Mouse (Mus musculus) limb, embryonic 14.5 days (tissue): ENCODE measurements around the gene Rnf212. TPM values are rescaled to one million over a fixed set of nuclear protein-coding genes. Genes with fewer than 3 reads are reported as not detected.

ENCODE experiments used
- ATAC-seq: fragments of 200-750 bp; cut with Nextera tagmentation; 2 replicates; pipeline ENCODE4 v1.8.0; 2017; ENCODE audit warnings: low read depth, moderate number of reproducible peaks, moderate TSS enrichment; ENCODE audit not compliant: low FRiP score
- DNase-seq: peaks from one replicate; pipeline ENCODE4 v3.0.0-alpha.2; 2015; ENCODE audit warnings: low spot score
- H3K27ac ChIP-seq: fragments of 300-500 bp; sonication (generic); replicated peaks from 2 replicates; pipeline ENCODE4 v1.5.1; 2014; ENCODE audit warnings: low read depth, mild to moderate bottlenecking, low read length, moderate library complexity, mixed read lengths
- H3K27me3 ChIP-seq: fragments of 300-500 bp; sonication (generic); 2 replicates; pipeline ENCODE4 v1.6.1; 2014; ENCODE audit warnings: low read length, mixed read lengths; ENCODE audit not compliant: control insufficient read depth, insufficient read depth
- H3K36me3 ChIP-seq: fragments of 300-500 bp; sonication (generic); 2 replicates; pipeline ENCODE4 v1.6.1; 2014; ENCODE audit warnings: mild to moderate bottlenecking, low read length, moderate library complexity, mixed read lengths; ENCODE audit not compliant: control insufficient read depth, insufficient read depth
- H3K4me1 ChIP-seq: fragments of 300-500 bp; sonication (generic); 2 replicates; pipeline ENCODE4 v1.6.1; 2014; ENCODE audit warnings: antibody characterized with exemption, low read length, mixed read lengths; ENCODE audit not compliant: control insufficient read depth, insufficient read depth
- H3K4me2 ChIP-seq: fragments of 300-500 bp; sonication (generic); replicated peaks from 2 replicates; pipeline ENCODE4 v1.6.1; 2014; ENCODE audit warnings: low read depth, mild to moderate bottlenecking, low read length, moderate library complexity; ENCODE audit not compliant: severe bottlenecking
- H3K4me3 ChIP-seq: fragments of 300-500 bp; sonication (generic); replicated peaks from 2 replicates; pipeline ENCODE4 v1.5.1; 2014; ENCODE audit warnings: low read length
- H3K9ac ChIP-seq: fragments of 300-500 bp; sonication (generic); 2 replicates; pipeline ENCODE4 v1.6.1; 2014; ENCODE audit warnings: mild to moderate bottlenecking, low read depth, low read length, moderate library complexity; ENCODE audit not compliant: severe bottlenecking
- H3K9me3 ChIP-seq: fragments of 300-500 bp; sonication (generic); 2 replicates; pipeline ENCODE4 v1.6.1; 2016; ENCODE audit warnings: low read length; ENCODE audit not compliant: control insufficient read depth
- POLR2A ChIP-seq: fragments of 200-500 bp; IDR thresholded peaks from 2 replicates; pipeline ENCODE4 v1.8.0; 2012; ENCODE audit warnings: inconsistent platforms, mild to moderate bottlenecking, moderate library complexity, borderline replicate concordance; ENCODE audit not compliant: insufficient read depth, insufficient read length; ENCODE audit errors: extremely low read depth
- WGBS: fragments of 180-500 bp; shearing (Covaris S2); extraction: QIAGEN DNeasy Blood & Tissue Kit; methylation state at CpG from one replicate; pipeline ENCODE4 v1.1.7; 2014; 5-methylcytosine and 5-hydroxymethylcytosine counted together
- polyA plus RNA-seq, 2 experiments: library from polyadenylated mRNA; depleted of rRNA in 1 of 2; stranded (reverse) in 1 of 2; unstranded in 1 of 2; fragments of >200 nt; fragmentation: Nextera tagmentation in 1 of 2; extraction: Ambion mirVana in 1 of 2; gene quantifications; 2 replicates each; pipeline versions ENCODE4 v1.2.1 to v1.2.3; 2012 to 2014

Rnf212 gene
- polyA plus RNA-seq, 2 experiments = not detected

DNA sequence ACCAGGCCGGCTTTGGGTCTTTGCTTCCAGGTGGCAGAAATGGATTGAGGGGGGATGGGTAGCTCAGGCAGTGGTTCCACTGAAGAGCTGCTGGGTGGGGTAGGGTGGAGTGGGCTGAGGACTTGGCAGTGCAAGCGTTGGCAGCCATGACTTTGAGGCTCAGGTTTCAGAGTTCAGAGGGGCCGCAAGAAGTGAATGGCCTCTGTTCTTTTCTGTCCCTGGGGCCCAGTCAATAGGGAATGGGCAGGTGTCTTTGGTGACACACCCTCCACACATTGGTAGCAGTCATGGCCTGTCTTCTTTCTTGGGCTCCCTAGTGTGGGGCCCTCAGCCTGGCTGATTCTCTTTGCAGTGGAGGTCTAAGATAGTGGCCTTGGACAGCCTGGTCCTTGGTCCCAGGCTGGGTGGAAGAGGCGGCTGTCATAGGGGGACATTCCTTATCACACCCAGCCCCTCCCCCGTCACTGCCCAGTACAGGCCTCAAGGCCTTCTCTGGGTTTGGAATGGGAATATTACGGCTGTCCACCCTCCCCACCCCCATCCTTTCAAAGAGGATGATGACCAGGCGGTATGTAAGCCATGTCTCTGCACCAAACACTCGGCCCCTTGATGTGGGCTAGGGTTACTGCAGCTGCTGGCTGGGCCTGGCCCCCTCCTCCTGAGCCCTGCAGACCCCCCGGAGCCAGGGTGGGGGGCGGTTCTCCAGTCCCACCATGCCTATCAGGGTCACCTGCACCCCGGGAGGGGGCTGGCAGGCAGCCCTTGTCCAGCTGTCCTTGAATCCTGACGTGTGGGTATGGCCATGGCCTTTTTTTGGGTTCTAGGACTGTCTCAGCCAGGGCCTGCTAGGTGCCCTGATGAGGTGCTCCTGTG is 70.8 kb downstream of the Rnf212 start:
- no peak overlapping the region for H3K4me3 ChIP-seq
- ATAC-seq = peak; percentile 69
- H3K27me3 ChIP-seq = no peaks in the 10 kb centered on the region
- no peak overlapping the region for H3K4me2 ChIP-seq
- no peak overlapping the region for H3K27ac ChIP-seq
- DNase-seq = no peak
- peaks cover 29% of the 10 kb centered on the region for H3K4me1 ChIP-seq
- no peak overlapping the region for H3K9ac ChIP-seq
- WGBS = 77% methylated on average over 12 of the region's 12 CpGs
- TF ChIP-seq POLR2A = no peak
- H3K9me3 ChIP-seq = no peaks in the 10 kb centered on the region
- peaks cover 71% of the 10 kb centered on the region for H3K36me3 ChIP-seq

DNA sequence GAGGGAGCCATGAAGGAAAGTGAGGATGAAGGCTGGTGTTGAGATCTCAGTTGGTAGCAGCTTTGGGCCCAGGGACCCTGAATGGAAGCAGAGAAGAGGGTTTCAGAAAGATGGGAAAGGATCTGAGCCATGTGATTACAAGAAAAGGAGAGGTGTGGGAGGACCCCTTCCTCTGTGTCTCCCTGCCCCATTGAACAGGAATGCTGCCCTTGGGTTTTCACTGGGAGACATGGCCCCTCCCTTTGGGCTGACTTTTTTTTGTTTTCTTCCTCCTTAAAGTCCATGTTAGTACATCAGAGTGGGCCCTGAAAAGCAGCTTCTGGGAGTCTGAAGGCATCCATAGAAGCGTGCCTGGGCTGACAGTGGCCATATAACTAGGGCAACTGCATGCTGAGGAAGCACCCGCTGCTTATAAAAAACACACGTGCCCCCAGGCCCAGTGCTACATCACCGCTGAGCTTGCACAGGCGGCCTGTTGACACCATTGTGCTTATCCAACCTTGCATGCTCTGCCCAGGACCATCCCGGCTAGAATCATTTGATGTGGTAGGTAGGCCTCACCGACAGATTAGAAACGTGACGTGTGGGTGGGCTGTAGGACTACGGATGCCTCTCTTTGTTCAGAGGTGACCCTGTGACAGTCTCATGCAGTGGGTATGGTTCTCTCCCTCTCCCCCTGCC is 73.3 kb downstream of the Rnf212 start:
- DNase-seq (no peak), ATAC-seq (no peak)
- H3K9ac ChIP-seq = no peak overlapping the region
- 71% methylated on average over 10 of the region's 10 CpGs for WGBS
- peaks cover 54% of the 10 kb centered on the region for H3K36me3 ChIP-seq
- H3K4me3 ChIP-seq = no peak overlapping the region
- 0 out of 2 replicates have a peak overlapping the region, but pooled peaks have one; percentile 84 for H3K27ac ChIP-seq
- H3K4me2 ChIP-seq = no peak overlapping the region
- H3K9me3 ChIP-seq = no peaks in the 10 kb centered on the region
- TF ChIP-seq POLR2A = no peak
- H3K4me1 ChIP-seq = peaks cover 54% of the 10 kb centered on the region
- no peaks in the 10 kb centered on the region for H3K27me3 ChIP-seq

DNA sequence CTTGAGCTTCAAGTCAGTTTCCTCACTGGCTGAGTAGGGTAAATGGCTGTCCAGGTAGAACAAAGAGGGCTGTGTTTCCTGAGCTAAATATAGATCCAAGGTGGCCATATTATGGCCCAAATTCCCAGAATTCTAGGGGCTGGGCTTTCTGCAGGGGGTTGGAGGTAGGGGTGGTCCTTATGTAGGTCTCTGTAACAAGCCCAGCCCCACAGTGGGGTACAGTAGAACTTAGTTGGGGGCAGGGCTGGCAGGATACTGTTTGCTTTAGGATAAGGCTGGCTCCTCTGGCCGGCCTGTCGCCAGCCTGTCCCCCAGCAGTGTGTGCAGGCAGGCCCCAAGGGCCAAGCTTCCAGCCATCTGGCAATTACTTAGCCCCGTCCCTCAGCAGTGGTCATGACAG is 74.4 kb downstream of the Rnf212 start:
- ATAC-seq = peak; percentile 41
- 34% methylated on average over 3 of the region's 3 CpGs for WGBS
- no peaks in the 10 kb centered on the region for H3K27me3 ChIP-seq
- 0 out of 2 replicates have a peak overlapping the region, but pooled peaks have one; percentile 25 for H3K9ac ChIP-seq
- no peak overlapping the region for H3K4me3 ChIP-seq
- peaks cover 65% of the 10 kb centered on the region for H3K4me1 ChIP-seq
- H3K36me3 ChIP-seq = peaks cover 43% of the 10 kb centered on the region
- H3K27ac ChIP-seq = peak overlapping the region; percentile 84
- no peaks in the 10 kb centered on the region for H3K9me3 ChIP-seq
- H3K4me2 ChIP-seq = peak overlapping the region; percentile 23; the same call in 1 of the 2 replicates
- DNase-seq = no peak
- TF ChIP-seq POLR2A = no peak

DNA sequence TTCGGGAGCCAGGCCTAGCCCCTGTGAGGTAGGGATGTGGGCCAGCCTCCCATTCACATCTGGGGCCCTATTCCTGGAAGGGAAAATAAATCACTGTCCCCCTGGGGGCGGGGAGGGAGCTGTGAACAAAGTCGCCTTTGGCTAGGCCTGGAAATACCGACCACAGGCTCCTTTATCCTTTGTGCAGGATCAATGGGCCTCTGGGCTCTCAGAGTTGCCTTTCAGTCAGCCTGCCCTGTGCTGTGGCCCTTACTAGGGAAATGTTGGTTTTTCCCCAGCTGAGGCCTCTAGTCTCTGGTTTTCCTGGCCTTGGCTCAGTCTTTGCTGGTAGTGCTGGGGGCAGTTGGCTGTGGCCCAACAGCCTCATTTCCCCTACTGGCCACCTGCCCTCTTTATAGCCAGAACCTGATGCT is 77.4 kb downstream of the Rnf212 start:
- TF ChIP-seq POLR2A = no peak
- 38% methylated on average over 4 of the region's 4 CpGs for WGBS
- Histone ChIP-seq H3K9ac (no peak overlapping the region; the same call in 1 of the 2 replicates), H3K27me3 (no peaks in the 10 kb centered on the region), H3K36me3 (peaks cover 16% of the 10 kb centered on the region; the same call in 1 of the 2 replicates), H3K4me2 (peak overlapping the region; percentile 68; the same call in 1 of the 2 replicates), H3K4me3 (peak overlapping the region; percentile 7; the same call in 1 of the 2 replicates), H3K9me3 (no peaks in the 10 kb centered on the region), H3K27ac (peak overlapping the region; percentile 75), H3K4me1 (peaks cover 78% of the 10 kb centered on the region)
- DNase-seq (peak; percentile 57), ATAC-seq (no peak)

DNA sequence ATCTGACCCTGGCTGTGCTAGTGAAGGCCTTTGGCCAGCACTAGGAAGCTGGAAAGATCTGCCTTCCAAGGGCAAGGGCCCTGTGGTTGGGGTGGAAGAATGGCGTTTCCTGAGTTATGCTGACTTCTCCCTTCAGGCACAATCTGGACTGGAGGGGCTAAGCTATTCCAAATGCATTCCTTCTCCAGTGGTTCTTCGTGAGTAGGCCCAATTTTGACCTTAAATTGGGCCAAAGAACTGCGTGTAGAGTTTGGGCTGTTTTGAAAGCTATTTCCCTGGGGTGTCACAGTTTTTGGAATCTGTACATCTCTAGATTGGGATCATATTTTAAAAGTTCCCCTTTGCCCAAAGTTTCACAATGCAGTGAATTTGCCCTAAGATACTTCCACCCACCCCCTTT is 78.2 kb downstream of the Rnf212 start:
- H3K4me1 ChIP-seq = peaks cover 80% of the 10 kb centered on the region
- no peak overlapping the region for H3K9ac ChIP-seq

More for the DNA sequence above, 78.2 kb downstream of the Rnf212 start:
- H3K27ac ChIP-seq = peak overlapping the region; percentile 75
- H3K9me3 ChIP-seq = no peaks in the 10 kb centered on the region
- no peak for TF ChIP-seq POLR2A
- 69% methylated on average over 3 of the region's 3 CpGs for WGBS
- 0 out of 2 replicates have a peak, but pooled peaks cover 8% of the 10 kb centered on the region for H3K36me3 ChIP-seq
- 0 out of 2 replicates have a peak overlapping the region, but pooled peaks have one; percentile 5 for H3K4me3 ChIP-seq
- no peaks in the 10 kb centered on the region for H3K27me3 ChIP-seq
- H3K4me2 ChIP-seq = peak overlapping the region; percentile 68
- ATAC-seq (no peak), DNase-seq (no peak)
